Mouse (Mus musculus): ENCODE results near the gene Disp2. TPM values are rescaled to one million over a fixed set of nuclear protein-coding genes. Genes with fewer than 3 reads are reported as not detected.

Disp2 gene
- total RNA-seq (2021) = under 1 TPM; 0.06 to 0.07 TPM
- long read RNA-seq, experiment 1 = 0 reads
- long read RNA-seq, experiment 2 = 0 reads

- intact Hi-C loops (cut with DNase I; ENCODE audit: low total_unique reads) = loop anchor here (5.0 to 10.0 kb wide), 2 partner anchors 75 to 103 kb away; partner anchors contain the start of gene Ankrd63
- peak; percentile 93 for DNase-seq
Measured at GRCm38 (mm10) chr2:118779504-118780480, at the start of gene Disp2. Disp2 (plus strand) TSS chr2:118779719.

GRCm38 (mm10) chr2:118729816-118730621 lies 49.5 kb upstream of the Disp2 start:
- intact Hi-C loops (cut with DNase I; ENCODE audit: low total_unique reads) = no loop called here

GRCm38 (mm10) chr2:118730622-118730915 lies 49.0 kb upstream of the Disp2 start:
- DNase-seq = peak; percentile 77
- intact Hi-C loops (cut with DNase I; ENCODE audit: low total_unique reads) = no loop called here

More at GRCm38 (mm10) chr2:118729816-118730621, 49.5 kb upstream of the Disp2 start:
- no peak for DNase-seq

- intact Hi-C loops (cut with DNase I; ENCODE audit: low total_unique reads) = no loop called here
- no peak for DNase-seq
Measured at GRCm38 (mm10) chr2:118731981-118732380, 47.5 kb upstream of the Disp2 start.

DNA sequence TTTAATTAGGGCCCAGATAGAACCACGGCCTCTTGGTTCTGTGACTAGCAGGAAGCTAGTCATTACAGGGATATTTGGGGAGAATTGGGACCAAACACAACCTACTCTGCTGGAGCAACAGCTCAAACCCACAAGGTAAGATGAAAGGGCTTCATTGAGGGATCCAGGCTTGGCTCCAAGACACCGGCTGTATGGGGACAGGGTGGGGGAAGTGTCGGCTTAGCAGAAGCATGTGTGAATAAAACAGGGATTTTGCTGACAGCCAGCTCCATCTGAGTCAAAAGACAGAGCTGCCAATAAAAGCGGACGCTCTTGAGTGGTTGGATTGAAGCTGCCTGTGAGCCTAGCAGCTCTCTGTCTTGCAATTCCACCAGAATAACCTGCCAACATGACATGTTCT lies 46.2 kb upstream of the Disp2 start:
- intact Hi-C loops (cut with DNase I; ENCODE audit: low total_unique reads) = no loop called here
- no peak for DNase-seq

- intact Hi-C loops (cut with DNase I; ENCODE audit: low total_unique reads) = loop anchor here (5.0 kb wide), 1 partner anchor 142 kb away; no protein-coding TSS in a partner anchor
- no peak for DNase-seq
Measured at GRCm38 (mm10) chr2:118740341-118740740, 39.2 kb upstream of the Disp2 start.

- DNase-seq = no peak
- intact Hi-C loops (cut with DNase I; ENCODE audit: low total_unique reads) = loop anchor here (5.0 kb wide), 1 partner anchor 141 kb away; no protein-coding TSS in a partner anchor
Measured at GRCm38 (mm10) chr2:118741183-118741582, 38.3 kb upstream of the Disp2 start.

DNA sequence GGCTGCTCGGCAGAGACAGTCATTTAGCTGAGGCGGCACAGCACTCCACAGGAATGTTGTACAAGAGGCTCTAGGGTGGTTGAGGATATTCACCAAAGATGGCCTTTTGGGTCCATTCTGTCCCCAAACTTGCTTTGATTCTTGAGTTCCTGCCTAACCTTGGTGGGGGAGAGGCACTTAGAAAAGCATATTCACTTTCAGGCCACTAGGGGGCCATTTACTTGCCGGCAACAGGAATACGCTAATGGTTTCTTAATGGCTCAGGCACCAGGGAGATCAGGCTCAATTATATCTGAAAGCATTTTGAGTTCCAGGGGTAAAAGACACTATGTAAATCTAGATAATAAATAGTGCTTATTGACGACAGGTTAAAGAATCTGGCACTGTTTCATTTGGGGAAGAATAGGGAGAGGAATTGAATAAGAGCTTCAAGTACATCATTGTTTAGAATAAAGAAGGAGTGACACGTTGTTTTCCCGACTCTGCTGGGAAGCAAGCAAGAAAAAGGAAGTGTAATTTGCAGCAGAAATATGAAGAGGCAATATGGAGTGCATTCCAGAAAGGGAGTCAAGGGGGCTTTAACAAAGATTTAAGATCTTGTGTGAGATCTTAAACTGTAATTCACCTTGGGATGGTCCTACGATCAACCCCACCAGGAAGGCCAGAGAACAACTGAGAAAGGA lies 36.1 kb upstream of the Disp2 start:
- intact Hi-C loops (cut with DNase I; ENCODE audit: low total_unique reads) = loop anchor here (5.0 kb wide), 1 partner anchor 139 kb away; no protein-coding TSS in a partner anchor
- DNase-seq = no peak

GRCm38 (mm10) chr2:118744621-118745020 lies 34.9 kb upstream of the Disp2 start:
- intact Hi-C loops (cut with DNase I; ENCODE audit: low total_unique reads) = loop anchor here (5.0 kb wide), 1 partner anchor 138 kb away; no protein-coding TSS in a partner anchor
- DNase-seq = no peak

DNA sequence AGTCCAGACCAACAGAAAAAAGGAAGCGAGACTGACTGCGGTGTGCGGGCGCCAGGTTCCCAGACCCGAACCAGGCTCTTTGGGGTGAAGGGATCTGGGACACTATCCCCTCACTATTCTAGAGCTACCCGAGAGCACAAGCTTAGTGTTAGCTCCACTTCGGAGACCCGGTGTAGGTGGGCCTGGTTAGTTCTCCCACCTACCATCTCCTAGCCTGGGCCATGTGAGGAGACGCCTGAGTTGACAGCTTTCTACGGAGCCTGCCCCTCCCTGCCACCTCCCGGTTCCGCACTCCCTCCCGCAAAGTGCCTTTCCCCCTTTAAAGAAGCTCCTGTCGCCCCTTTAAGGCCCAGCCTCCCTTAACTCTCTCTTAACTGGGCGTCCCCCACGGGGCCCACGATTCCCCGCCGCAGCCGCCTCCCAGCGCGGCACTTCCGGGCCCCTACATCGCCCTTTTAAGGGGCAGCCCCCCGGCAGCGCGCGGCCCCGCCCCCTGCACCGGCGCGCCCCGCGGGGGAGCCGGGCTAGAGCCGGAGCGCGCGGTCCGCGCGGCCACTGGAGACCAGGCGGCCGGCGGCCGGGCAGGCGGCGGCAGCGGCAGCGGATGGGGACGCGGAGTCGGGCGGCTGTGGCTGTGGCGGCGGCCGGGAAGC lies 34.2 kb upstream of the Disp2 start, which contains the start of gene Inafm2:
TSS of gene Inafm2 (plus strand) at position 527 of the 653 bp plus-strand sequence.
- intact Hi-C loops (cut with DNase I; ENCODE audit: low total_unique reads) = no loop called here
- DNase-seq = peak; percentile 91

DNA sequence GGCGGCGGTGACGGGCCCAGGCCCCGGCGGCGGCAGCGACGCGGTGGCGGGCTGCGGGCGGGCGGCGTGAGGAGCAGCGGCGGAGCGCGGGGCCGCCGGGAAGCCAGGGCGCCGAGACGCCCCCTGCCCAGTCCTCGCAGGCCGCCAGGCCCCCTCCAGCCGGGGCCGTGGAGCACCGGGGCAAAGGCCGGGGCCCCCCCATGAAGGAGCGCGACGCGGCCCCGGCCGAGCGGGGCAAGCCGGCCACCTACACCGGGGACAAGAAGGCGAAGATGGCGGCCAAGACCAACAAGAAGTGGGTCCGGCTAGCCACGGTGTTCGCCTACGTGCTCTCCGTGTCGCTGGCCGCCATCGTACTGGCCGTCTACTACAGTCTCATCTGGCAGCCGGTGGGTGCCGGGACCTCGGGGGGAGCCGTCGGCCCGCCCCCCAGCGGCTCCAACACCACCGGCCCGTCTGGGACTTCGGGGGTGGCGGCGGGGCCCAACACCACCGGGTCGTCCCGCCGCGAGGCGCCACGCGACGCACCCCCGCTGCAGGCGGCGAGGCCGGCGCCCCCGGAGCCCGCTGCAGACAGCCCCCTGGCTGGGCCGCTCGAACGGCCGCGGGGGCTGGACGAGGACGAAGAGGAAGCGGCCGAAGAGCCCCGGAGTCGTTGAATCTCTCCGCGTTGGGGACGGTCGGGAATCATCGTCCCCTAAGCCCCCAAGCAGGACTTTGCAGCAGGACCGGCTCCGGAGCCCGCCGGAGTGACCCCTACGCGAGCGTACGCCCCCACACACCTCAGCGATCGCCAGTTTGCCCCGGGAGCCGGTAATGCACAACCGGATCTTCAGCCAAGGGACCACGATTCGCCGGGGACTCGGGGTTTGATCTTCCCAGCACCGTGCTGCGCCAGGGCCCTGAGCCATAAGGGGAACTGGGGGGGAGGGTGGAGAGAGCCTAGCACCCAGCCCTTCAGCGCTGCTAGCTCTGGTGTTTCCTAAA lies 33.3 kb upstream of the Disp2 start:
- DNase-seq = no peak
- intact Hi-C loops (cut with DNase I; ENCODE audit: low total_unique reads) = no loop called here

- intact Hi-C loops (cut with DNase I; ENCODE audit: low total_unique reads) = no loop called here
- DNase-seq = no peak
Measured at GRCm38 (mm10) chr2:118747301-118747960, 32.1 kb upstream of the Disp2 start.

DNA sequence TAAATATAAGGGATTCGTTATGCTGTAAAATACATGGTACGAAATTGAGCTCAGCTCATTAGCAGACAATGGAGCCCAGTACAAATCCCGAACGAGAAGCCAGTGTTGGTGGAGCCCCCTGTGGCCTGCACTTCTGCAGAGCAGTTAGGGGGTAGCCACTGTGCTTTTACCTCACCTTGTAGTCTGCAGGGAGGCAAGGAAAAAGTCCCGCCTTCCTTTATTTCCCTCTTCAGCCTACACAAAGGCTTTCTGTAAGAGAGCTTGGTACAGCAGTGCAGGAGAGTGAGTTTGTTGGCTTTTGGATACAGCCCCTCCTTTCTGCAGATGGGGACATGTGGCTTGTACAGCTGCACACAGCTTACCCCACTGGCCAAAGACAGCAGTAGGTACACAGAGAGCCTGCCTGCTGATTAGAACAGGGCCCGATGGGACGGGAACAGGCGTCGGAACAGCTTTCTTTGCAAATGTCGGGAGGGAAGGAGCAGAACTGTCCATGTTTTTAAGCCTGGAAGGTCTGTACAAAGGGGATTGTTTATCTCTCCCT lies 30.1 kb upstream of the Disp2 start:
- intact Hi-C loops (cut with DNase I; ENCODE audit: low total_unique reads) = no loop called here
- DNase-seq = no peak

DNA sequence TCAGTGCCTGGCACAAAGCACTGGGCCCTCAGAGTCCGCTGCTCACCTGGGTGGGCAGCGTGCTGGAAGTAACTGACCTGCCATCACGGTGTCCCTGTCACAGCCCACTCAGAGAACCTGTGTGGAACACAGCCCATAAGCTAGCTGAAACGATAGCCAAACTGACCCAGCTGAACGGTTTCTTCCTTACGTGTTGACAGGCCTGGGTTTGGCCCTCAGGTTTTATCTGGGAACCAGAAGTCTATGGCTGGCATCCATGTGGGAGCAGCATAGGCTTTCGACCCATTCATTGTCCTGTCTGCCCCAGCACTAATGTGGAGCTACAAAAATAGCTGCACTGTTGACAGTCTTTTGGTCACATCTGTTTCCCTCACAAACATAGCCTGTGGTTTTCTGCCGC lies 29.0 kb upstream of the Disp2 start:
- intact Hi-C loops (cut with DNase I; ENCODE audit: low total_unique reads) = no loop called here
- no peak for DNase-seq

GRCm38 (mm10) chr2:118751896-118752791 lies 27.4 kb upstream of the Disp2 start:
- DNase-seq = no peak
- intact Hi-C loops (cut with DNase I; ENCODE audit: low total_unique reads) = no loop called here

DNA sequence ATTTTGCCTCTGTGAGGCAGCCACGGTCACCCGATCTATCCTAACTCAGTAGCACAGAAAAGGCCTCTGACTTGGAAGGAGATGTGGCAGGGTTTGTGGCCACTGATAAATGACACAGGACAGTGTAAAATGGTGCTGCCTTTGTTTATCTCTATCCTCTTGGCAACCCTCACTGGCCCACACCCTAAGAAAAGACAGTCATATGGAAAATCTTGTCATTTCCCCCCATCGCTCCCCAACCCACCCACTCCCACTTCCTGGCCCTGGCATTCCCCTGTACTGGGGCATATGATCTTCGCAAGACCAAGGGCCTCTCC lies 26.8 kb upstream of the Disp2 start:
- intact Hi-C loops (cut with DNase I; ENCODE audit: low total_unique reads) = no loop called here

More for the DNA sequence above, 26.8 kb upstream of the Disp2 start:
- no peak for DNase-seq

Data from gastrocnemius, postnatal 14 days (tissue).